Mouse (Mus musculus) urinary bladder, postnatal 0 days (tissue): ENCODE measurements around the gene Mepce. TPM values are rescaled to one million over a fixed set of nuclear protein-coding genes. Genes with fewer than 3 reads are reported as not detected.

Experiments
- polyA plus RNA-seq: library from polyadenylated mRNA; unstranded; fragments of >200 nt; fragmentation: Nextera tagmentation; extraction: Ambion mirVana; gene quantifications from 2 replicates; pipeline ENCODE4 v1.2.1, GENCODE M21; 2015

Mepce gene
- polyA plus RNA-seq, result 5.8 and 6.8 TPM in 2 replicates

DNA sequence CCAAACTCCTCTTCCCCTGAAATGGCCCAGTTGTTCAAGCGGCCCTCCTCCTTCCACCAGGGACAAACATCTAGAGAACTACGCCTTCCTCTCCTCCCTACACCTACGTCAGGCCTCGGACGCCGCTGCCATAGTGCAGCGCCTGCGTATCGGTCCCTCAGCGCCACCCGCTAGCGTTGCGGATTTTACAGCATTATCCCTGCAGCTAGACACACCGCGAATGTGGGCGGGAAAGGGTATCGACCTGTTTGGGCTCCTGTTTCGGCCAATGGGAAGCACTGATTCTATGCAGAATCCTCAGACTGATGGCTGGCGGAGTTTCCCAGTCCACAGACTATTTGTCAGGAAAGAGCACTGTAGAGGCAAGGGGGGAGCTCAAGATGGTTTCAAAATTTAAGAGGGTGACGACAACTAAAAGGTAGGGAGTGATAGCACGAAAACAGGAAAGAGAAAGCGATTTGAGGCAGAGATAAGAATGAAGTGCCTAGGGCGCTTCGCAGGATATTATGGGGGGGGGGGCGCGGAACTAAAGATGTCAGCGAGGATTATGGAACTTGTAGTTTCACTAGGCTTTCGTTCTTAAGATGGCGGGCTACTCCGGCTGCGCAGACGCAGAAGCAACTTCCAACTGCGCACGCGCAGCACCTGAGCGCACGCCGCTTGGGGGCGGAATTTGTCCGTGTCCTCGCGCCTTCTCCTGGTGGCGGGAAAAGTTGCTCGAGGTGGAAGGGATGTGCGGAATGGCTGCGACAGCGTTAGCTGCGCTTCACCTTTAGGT, at the start of gene Mepce, which contains the start of gene Zcwpw1:
Gene Mepce, minus strand, starts transcription at position 505 of the 778 bp plus-strand sequence.
Gene Zcwpw1, plus strand, starts transcription at position 648 of the 778 bp plus-strand sequence.

GRCm38 (mm10) chr5:137835966-137836520, 48.6 kb upstream of the Mepce start, which contains the start of gene Pilra:
TSS of gene Pilra (minus strand) at chr5:137836281.

DNA sequence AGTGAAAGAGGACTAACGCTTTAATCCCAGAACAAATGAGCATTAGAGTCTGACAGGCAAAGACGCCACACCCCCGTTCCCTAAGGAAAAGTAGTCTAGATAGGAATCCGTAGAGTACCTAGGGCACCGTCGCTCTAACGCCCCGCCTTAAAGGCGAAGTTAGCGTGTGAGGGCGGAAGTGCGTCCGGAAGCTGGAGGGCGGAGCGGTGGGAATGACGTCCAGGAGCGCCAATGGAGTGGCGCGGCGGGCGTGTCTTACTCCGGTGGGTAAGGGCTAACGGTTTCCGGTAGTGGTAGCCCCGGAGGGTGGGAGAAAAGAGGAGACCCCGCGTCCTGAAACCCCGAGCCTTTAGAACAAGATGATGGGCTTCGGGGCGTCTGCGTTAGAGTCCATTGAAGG, 8.8 kb downstream of the Mepce start, which contains the start of gene Ppp1r35:
Gene Ppp1r35, plus strand, starts transcription at position 215 of the 400 bp plus-strand sequence.

DNA sequence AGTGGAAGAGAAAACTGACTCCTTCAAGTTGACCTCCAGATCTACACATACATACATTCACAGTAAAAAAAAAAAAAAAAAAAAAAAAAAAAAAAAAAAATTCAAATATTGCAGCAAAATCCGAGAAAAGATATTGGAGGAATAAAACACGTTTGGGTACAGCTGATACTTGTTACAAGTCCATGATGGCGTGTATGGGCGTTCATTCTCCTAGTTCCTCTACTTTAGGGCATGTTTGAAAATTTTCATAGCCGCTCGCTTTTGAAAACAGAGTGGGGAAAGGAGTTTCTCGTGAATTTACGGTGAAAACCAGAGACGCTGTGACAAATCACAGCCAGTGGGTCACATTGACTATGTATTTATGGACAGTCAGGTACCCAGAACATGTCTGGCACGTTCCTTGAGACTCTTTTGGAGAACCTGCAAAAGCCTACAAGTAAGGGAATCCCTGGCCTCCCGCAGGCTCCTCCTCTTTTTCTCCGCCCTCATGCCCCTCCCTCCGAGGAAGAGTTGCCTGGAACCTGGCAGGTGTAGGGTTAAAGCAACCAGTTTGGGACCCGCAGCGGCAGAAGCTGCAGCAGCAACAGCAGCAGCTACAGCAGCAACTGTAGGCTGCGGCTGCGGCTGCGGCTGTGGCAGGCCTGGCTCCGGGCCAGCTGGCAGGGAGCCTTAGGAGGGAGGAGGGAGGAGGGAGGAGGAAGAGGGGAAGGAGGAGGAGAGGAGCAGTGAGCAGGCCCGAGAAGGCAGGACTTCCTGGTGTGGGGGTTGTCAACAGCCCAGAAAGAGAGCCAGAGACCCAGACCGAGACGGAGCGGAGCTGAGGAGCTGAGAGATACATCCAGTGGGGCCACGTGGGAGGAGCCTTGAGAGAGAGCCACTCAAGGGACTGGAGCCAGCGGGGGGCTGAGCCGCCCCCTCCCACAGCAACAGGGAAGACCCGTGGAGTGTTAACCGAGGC, 42.0 kb downstream of the Mepce start, which contains the start of gene Tsc22d4:
Gene Tsc22d4, plus strand, starts transcription at position 517 of the 958 bp plus-strand sequence.

GRCm38 (mm10) chr5:137741023-137741931, 46.2 kb downstream of the Mepce start, which contains the start of gene Nyap1:
TSS of gene Nyap1 (minus strand) at chr5:137741607.

Other genes starting within 250 kb of the Mepce start
- 0.14 TPM in 1 of 2 replicates, not detected in the other for gene Actl6b, start 234.1 kb downstream of the Mepce start, polyA plus RNA-seq
- 0.59 and 0.67 TPM in 2 replicates for gene Tfr2, start 217.8 kb downstream of the Mepce start, polyA plus RNA-seq
- 23.9 and 25.0 TPM in 2 replicates for gene Mospd3, start 186.6 kb downstream of the Mepce start, polyA plus RNA-seq
- 197 and 226 TPM in 2 replicates for gene Pcolce, start 173.9 kb downstream of the Mepce start, polyA plus RNA-seq
- gene Fbxo24, start 158.7 kb downstream of the Mepce start, polyA plus RNA-seq, result 0.28 and 0.29 TPM in 2 replicates
- 22.2 and 25.0 TPM in 2 replicates for gene Lrch4, start 158.5 kb downstream of the Mepce start, polyA plus RNA-seq
- gene Gm20605, start 158.5 kb downstream of the Mepce start, polyA plus RNA-seq, result 4.4 and 6.3 TPM in 2 replicates
- 2.6 and 3.3 TPM in 2 replicates for gene Sap25, start 146.3 kb downstream of the Mepce start, polyA plus RNA-seq
- gene Irs3, start 141.9 kb downstream of the Mepce start, polyA plus RNA-seq, result 0.06 and 0.18 TPM in 2 replicates
- 17.8 and 25.5 TPM in 2 replicates for gene Agfg2, start 102.9 kb downstream of the Mepce start, polyA plus RNA-seq
- 0.81 and 0.98 TPM in 2 replicates for gene Nyap1, start 46.0 kb downstream of the Mepce start, polyA plus RNA-seq
- 222 and 228 TPM in 2 replicates for gene Tsc22d4, start 41.9 kb downstream of the Mepce start, polyA plus RNA-seq
- 12.5 and 12.7 TPM in 2 replicates for gene Ppp1r35, start 8.8 kb downstream of the Mepce start, polyA plus RNA-seq
- gene Zcwpw1, start 143 bp upstream of the Mepce start, polyA plus RNA-seq, result 4.1 and 4.9 TPM in 2 replicates
- 84.3 and 85.3 TPM in 2 replicates for gene Pilra, start 48.6 kb upstream of the Mepce start, polyA plus RNA-seq
- 0.79 and 4.1 TPM in 2 replicates for gene Pilrb1, start 70.5 kb upstream of the Mepce start, polyA plus RNA-seq
- gene Pilrb2, start 84.2 kb upstream of the Mepce start, polyA plus RNA-seq, result 0.71 and 3.5 TPM in 2 replicates
- gene Cyp3a13, start 134.0 kb upstream of the Mepce start, polyA plus RNA-seq, result 0.24 and 0.42 TPM in 2 replicates
- 0.33 and 0.45 TPM in 2 replicates for gene Gjc3, start 175.4 kb upstream of the Mepce start, polyA plus RNA-seq
- 0.28 and 0.48 TPM in 2 replicates for gene Azgp1, start 193.9 kb upstream of the Mepce start, polyA plus RNA-seq
- gene Smok3a, start 233.6 kb upstream of the Mepce start, polyA plus RNA-seq, result not detected in 2 replicates
- gene Smok3b, start 233.8 kb upstream of the Mepce start, polyA plus RNA-seq, result not detected in 2 replicates